Mouse (Mus musculus): ENCODE data around the gene Gpm6a.

GRCm38 (mm10) chr8:54917710-54918109 is 36.9 kb upstream of the Gpm6a start:
- no peak for TF ChIP-seq CTCF (IDR thresholded peaks at IDR 0.05; ENCODE audit: borderline replicate concordance, insufficient read depth, low read length)
- TF ChIP-seq POLR2A (IDR thresholded peaks at IDR 0.05; ENCODE audit: low read depth, low read length): no peak

All from embryonic fibroblast, embryonic 13.5 days (primary cell).